Mouse (Mus musculus) liver, embryonic 14.5 days (tissue): ENCODE measurements at regions not wholly inside any gene's neighbourhood (a gene's known extent, or its start where the extent isn't known, plus 50 kb on each side); places are given as distances from the start of the nearest gene placed in this dataset.

Source experiments
- CTCF ChIP-seq: IDR thresholded peaks from 2 replicates; pipeline ENCODE4 v1.5.1; 2016; ENCODE audit warnings: antibody characterized with exemption, low read depth, control low read depth
- EP300 ChIP-seq: IDR thresholded peaks from 2 replicates; pipeline ENCODE4 v1.6.1; 2016; ENCODE audit warnings: antibody characterized with exemption, low read depth

- TF ChIP-seq EP300: no peak
- TF ChIP-seq CTCF: no peak
These were observed 181.1 kb upstream of the Topaz1 start for GRCm38 (mm10) chr9:122566060-122566459.
